Mouse (Mus musculus): Measurements from ENCODE around the gene Tada3.

Tada3 gene

DNA sequence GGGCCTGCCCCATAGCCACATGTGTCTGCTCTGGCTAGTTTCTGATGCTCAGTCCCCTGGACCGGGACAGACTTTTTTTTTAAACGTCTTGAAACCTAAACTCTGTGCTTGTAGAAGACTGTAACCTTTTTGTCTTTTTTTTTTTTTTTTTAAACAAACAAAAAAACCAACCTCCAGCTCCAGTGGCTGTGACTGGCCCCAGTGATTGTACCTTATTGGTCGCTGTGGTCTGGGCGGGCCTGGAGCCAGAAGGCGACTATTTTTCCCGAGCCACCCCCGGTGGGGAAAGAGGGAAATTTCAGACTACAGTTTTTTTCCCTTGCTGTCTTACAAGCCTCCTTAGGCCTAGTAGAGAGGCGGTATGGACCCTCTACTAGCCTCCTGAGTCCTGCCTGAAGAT, 11.3 kb upstream of the Tada3 start, which contains the start of gene Ttll3:
Gene Ttll3 (plus strand): TSS at position 301 of the 400 bp plus-strand sequence.
- no peak for DNase-seq (ENCODE audit: extremely low spot score, low spot score)

GRCm38 (mm10) chr6:113386025-113386424, 8.3 kb upstream of the Tada3 start:
- no peak for DNase-seq (ENCODE audit: extremely low spot score, low spot score)

DNA sequence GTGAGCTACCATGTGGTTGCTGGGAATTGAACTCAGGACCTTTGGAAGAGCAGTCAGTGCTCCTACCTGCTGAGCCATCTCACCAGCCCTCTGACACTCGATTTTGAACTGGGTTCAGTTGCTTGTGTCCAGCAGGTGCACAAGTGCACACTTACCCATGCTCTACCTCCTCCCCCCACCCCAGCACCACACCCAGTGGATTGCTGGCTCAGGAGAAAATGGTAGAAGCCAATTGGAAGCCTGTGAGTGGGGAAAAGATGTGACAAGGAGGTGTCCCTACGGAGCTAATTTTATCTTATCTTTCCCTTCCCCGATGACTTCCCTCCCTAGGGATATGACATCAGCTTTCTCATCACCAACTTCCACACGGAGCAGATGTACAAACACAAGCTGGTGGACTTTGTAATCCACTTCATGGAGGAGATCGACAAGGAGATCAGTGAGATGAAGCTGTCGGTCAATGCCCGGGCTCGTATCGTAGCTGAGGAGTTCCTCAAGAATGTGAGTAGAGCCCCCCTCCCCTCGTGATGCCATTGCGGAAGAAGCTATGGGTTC, 7.6 kb upstream of the Tada3 start:
- DNase-seq (ENCODE audit: extremely low spot score, low spot score): no peak

GRCm38 (mm10) chr6:113384351-113384927, 6.8 kb upstream of the Tada3 start:
- no peak for DNase-seq (ENCODE audit: extremely low spot score, low spot score)

GRCm38 (mm10) chr6:113380480-113380879, 2.8 kb upstream of the Tada3 start:
- DNase-seq (ENCODE audit: extremely low spot score, low spot score): no peak

DNA sequence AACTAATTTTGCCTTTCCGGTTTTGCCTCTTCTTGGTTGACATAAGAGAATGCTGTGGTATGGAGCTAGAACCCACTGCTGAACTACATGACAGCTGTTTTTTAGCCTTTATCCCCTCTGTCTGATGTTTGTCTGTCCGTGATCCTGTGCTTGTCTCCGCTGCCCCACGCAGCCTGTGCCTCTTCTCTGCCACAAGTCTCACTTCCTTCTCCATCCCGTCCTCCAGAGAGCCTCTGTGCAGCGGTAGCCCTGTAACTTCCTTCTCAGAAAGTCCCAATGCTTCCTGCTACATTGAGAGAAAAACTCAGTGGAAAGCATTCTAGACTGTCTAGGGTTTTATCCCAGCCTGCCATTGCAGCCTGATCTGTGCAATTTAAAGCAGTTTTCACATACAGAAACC, 1.6 kb upstream of the Tada3 start:
- DNase-seq (ENCODE audit: extremely low spot score, low spot score): no peak

- no peak for DNase-seq (ENCODE audit: extremely low spot score, low spot score)
Observed at GRCm38 (mm10) chr6:113377172-113377495, 549 bp downstream of the Tada3 start.

DNA sequence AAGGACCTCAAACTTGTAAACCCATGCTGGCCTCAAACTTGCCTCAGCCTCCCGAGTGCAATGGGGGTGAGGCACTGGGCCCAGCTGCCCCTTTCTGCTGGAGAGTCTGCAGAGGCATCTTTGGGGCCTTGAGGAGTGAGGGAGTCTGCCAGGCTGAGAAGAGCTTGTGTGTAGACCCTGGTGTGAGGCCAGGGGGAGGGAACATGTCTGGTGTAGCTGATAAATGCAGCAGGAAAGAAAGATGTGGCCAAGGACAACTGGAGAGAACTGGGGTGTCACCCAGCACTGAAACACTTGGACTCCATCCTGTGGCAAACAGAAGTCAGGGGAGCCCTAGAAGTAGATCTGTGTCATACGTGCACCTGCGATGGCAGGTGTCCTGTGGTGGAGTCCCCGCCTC, 4.2 kb downstream of the Tada3 start:
- no peak for DNase-seq (ENCODE audit: extremely low spot score, low spot score)

GRCm38 (mm10) chr6:113370194-113370929, 7.3 kb downstream of the Tada3 start:
- no peak for DNase-seq (ENCODE audit: extremely low spot score, low spot score)

DNA sequence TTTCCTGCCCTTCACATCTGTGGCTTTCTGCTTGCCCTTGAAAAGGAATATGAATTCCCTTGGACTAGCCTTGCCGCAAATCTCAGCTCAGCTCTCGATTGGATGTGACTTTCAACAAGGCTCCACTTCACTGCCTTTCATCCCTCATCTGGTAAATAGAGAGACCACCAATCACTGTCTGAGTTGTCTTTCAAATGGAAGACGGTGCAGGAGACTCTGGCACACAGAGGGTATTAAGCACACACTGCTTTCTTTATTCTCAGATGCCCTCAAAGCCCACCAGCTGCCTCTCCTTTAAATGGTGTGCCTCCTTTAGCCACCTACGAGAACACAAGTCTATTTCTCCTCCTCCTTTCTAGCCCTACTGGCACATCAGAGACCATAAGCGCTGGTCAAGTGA, 9.1 kb downstream of the Tada3 start:
- DNase-seq (ENCODE audit: extremely low spot score, low spot score): no peak

GRCm38 (mm10) chr6:113368124-113368523, 9.6 kb downstream of the Tada3 start:
- no peak for DNase-seq (ENCODE audit: extremely low spot score, low spot score)

DNA sequence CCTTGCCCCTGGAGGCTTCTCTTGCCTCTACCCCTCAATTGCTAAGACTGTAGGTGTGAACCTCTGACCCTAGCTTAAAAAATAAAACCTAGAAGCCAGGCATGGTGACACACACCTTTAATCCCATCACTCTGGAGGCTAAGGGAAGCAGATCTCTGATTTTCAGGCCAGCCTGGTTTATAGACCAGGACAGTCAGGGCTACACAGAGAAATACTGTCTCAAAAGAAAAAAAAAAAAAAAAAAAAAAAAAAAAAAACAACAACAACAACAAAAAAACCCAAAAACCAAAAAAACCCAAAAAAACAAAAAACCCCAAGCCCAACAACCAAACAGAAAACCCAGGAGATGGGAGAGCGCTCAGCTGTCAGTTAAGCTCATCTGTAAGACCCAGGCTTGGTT, 10.1 kb downstream of the Tada3 start:
- no peak for DNase-seq (ENCODE audit: extremely low spot score, low spot score)

DNA sequence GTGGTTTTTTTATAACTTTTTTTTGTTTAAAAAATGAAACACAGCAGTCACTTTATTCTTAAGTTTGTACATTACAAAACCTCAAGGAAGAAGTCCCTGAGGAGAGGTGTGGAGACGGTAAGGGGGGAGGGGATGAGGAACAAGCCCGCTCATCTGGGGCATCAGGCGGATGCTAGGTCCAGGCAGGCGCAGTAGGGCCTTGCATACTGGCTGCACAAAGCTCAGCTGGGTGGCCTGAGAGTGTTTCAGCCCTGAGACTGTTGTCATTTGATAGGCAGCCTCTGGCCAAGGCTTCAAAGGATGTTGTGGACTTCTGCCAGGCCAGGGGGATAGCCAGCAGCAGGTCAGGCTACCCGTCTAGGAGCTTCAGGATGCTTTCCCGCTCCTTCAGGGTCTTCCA, 11.0 kb downstream of the Tada3 start:
- no peak for DNase-seq (ENCODE audit: extremely low spot score, low spot score)

GRCm38 (mm10) chr6:113364518-113365135, 13.1 kb downstream of the Tada3 start:
- no peak for DNase-seq (ENCODE audit: extremely low spot score, low spot score)

- no peak for DNase-seq (ENCODE audit: extremely low spot score, low spot score)
Observed at GRCm38 (mm10) chr6:113362241-113362640, 15.4 kb downstream of the Tada3 start.

DNA sequence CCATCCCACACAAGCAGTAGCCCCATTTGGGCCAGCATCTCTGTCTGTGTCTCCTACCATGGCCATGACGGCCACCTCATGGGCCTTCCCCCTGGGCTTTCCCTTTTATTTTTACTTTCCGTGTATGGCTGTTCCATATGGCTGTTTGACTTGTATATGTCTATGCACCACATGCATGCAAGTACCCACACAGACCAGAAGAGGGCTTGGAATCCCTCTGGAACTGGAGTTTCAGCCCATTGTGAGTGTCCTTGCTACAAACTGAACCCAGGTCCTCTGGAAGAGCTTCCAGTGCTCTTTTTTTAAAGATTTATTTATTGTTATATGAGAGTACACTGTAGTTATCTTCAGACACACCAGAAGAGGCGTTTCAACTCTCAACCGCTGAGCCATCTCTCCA, 16.2 kb downstream of the Tada3 start:
- no peak for DNase-seq (ENCODE audit: extremely low spot score, low spot score)

DNA sequence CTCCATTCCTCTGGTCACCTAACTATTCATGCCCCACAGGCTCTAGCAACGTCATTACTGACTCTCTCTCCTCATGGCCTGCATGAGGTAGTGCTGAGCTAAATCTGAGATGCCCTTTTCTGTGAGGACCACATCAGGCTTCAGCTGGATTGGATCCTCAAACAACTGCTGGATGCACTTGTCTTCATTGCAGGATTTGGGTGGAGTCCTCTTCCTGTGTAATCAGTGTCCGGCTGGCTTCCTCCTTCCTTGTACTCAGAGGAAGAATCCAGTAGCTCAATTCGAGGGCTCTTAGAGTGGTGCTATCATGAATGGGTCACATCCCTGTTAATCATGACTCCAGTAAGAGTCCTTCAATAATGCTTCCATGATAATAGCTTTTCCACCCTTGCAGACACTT, 24.0 kb downstream of the Tada3 start:
- DNase-seq (ENCODE audit: extremely low spot score, low spot score): no peak

DNA sequence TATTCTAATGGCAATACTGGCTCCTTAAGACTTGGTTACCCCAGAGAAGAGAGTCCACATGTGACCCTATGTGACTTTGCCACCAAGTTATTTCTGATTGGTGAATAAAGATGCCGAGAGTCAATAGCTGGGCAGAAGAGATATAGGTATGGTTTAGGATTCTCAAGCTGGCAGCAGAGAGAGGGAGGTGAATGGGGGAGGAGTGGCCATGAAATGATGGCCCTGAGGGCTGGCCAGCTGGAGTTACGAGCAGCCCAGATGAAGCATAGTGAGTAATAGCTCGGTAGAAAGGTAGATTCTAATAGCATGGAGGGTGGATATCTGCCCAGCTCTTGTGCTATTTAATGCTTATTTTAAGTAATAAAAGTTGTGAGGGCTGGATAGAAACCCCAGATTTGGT, 24.9 kb downstream of the Tada3 start:
- DNase-seq (ENCODE audit: extremely low spot score, low spot score): no peak

DNA sequence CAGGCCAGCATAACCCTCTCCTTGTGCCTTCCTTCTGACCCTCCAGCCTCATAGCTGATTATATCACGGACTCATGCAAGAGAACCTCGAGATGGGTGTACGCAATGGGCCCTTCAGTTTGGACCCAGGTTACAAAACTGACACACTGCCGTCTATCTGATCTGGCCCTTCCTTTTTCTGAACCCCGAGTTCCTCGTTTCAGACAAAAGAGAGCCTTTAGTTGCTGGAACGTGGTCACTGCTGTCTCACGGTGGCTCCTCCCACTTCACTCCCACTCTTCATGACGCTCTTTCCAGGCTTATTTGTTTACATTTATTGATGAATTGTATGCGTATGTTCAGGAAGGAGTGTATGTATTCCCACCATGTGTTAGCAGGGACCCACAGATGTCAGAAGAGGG, 26.0 kb downstream of the Tada3 start:
- DNase-seq (ENCODE audit: extremely low spot score, low spot score): no peak

DNA sequence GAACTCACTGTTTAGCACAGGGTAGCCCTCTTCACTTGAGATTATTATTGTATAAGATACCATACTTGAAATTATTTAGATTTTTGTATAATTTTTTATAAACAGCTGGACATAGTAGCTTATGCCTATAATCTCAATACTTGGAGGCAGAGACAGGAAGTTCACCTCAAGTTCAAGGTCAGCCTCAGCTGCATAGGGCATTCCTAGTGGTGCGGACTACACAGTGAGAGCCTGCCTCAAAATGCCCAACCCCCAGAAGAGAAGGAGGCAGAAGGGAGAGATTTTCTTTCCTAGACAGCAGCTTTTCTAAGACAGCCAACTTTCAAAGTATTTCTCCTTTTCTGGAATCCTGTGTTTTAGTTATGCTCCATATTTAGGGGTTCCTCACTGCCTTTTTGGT, 26.5 kb downstream of the Tada3 start:
- DNase-seq (ENCODE audit: extremely low spot score, low spot score): no peak

- no peak for DNase-seq (ENCODE audit: extremely low spot score, low spot score)
Observed at GRCm38 (mm10) chr6:113350538-113350937, 27.1 kb downstream of the Tada3 start.

- no peak for DNase-seq (ENCODE audit: extremely low spot score, low spot score)
Observed at GRCm38 (mm10) chr6:113346897-113347296, 30.8 kb downstream of the Tada3 start.

- no peak for DNase-seq (ENCODE audit: extremely low spot score, low spot score)
Observed at GRCm38 (mm10) chr6:113344321-113344720, 33.4 kb downstream of the Tada3 start.

Measured in neural tube, embryonic 10.5 days (tissue).